Mouse (Mus musculus): ENCODE data around the gene Brsk1. TPM values are rescaled to one million over a fixed set of nuclear protein-coding genes. Genes with fewer than 3 reads are reported as not detected.

Brsk1 gene
- polyA plus RNA-seq, 1 experiment from 2014 or later: 2.1 TPM

- no peaks in the 10 kb centered on the region for H3K4me1 ChIP-seq (ENCODE audit: control insufficient read depth, insufficient read depth, low read length)
- ATAC-seq (replicated peaks; ENCODE audit: insufficient number of reproducible peaks, low FRiP score, low TSS enrichment, low read depth) (no peak), DNase-seq (ENCODE audit: low spot score) (peak; percentile 33)
- peaks cover 7% of the 10 kb centered on the region for H3K36me3 ChIP-seq (replicated peaks; ENCODE audit: control insufficient read depth, insufficient read depth, low read depth, low read length)
- H3K9ac ChIP-seq (replicated peaks; ENCODE audit: low read length): peak overlapping the region; percentile 92
- WGBS: 10% methylated on average over 4 of the region's 4 CpGs
- H3K9me3 ChIP-seq (replicated peaks; ENCODE audit: control insufficient read depth, low read length): no peaks in the 10 kb centered on the region
- H3K4me2 ChIP-seq (ENCODE audit: low read depth, low read length): peak overlapping the region; percentile 88
- H3K27me3 ChIP-seq (ENCODE audit: control insufficient read depth, insufficient read depth, low read length): no peaks in the 10 kb centered on the region
- peak overlapping the region; percentile 81; the same call in 1 of the 2 replicates for H3K27ac ChIP-seq (replicated peaks; ENCODE audit: low read depth, low read length)
- peak overlapping the region; percentile 81 for H3K4me3 ChIP-seq (ENCODE audit: low read depth, low read length)
Observed at GRCm38 (mm10) chr7:4741151-4741550, 50.7 kb downstream of the Brsk1 start.

GRCm38 (mm10) chr7:4741672-4742481 is 51.5 kb downstream of the Brsk1 start:
- Histone ChIP-seq H3K9me3 (replicated peaks; ENCODE audit: control insufficient read depth, low read length) (no peaks in the 10 kb centered on the region), H3K4me1 (ENCODE audit: control insufficient read depth, insufficient read depth, low read length) (no peaks in the 10 kb centered on the region), H3K9ac (replicated peaks; ENCODE audit: low read length) (no peak overlapping the region), H3K4me3 (ENCODE audit: low read depth, low read length) (0 out of 2 replicates have a peak overlapping the region, but pooled peaks have one; percentile 6), H3K36me3 (replicated peaks; ENCODE audit: control insufficient read depth, insufficient read depth, low read depth, low read length) (peaks cover 8% of the 10 kb centered on the region), H3K27me3 (ENCODE audit: control insufficient read depth, insufficient read depth, low read length) (no peaks in the 10 kb centered on the region), H3K4me2 (ENCODE audit: low read depth, low read length) (no peak overlapping the region), H3K27ac (replicated peaks; ENCODE audit: low read depth, low read length) (no peak overlapping the region)
- 84% methylated on average over 21 of the region's 21 CpGs for WGBS
- DNase-seq (ENCODE audit: low spot score): no peak
- ATAC-seq (replicated peaks; ENCODE audit: insufficient number of reproducible peaks, low FRiP score, low TSS enrichment, low read depth): no peak

GRCm38 (mm10) chr7:4742482-4742819 is 52.0 kb downstream of the Brsk1 start:
- no peak for DNase-seq (ENCODE audit: low spot score)
- Histone ChIP-seq H3K9me3 (replicated peaks; ENCODE audit: control insufficient read depth, low read length) (no peaks in the 10 kb centered on the region), H3K4me2 (ENCODE audit: low read depth, low read length) (no peak overlapping the region), H3K27ac (replicated peaks; ENCODE audit: low read depth, low read length) (no peak overlapping the region), H3K9ac (replicated peaks; ENCODE audit: low read length) (peak overlapping the region; percentile 9; the same call in 1 of the 2 replicates), H3K27me3 (ENCODE audit: control insufficient read depth, insufficient read depth, low read length) (no peaks in the 10 kb centered on the region), H3K4me3 (ENCODE audit: low read depth, low read length) (0 out of 2 replicates have a peak overlapping the region, but pooled peaks have one; percentile 6), H3K36me3 (replicated peaks; ENCODE audit: control insufficient read depth, insufficient read depth, low read depth, low read length) (peaks cover 8% of the 10 kb centered on the region), H3K4me1 (ENCODE audit: control insufficient read depth, insufficient read depth, low read length) (no peaks in the 10 kb centered on the region)
- ATAC-seq (replicated peaks; ENCODE audit: insufficient number of reproducible peaks, low FRiP score, low TSS enrichment, low read depth): no peak
- WGBS: 90% methylated on average over 6 of the region's 6 CpGs

GRCm38 (mm10) chr7:4743354-4743753 is 53.0 kb downstream of the Brsk1 start:
- 70% methylated on average over 2 of the region's 2 CpGs for WGBS
- no peak for DNase-seq (ENCODE audit: low spot score)
- Histone ChIP-seq H3K4me2 (ENCODE audit: low read depth, low read length) (no peak overlapping the region), H3K27ac (replicated peaks; ENCODE audit: low read depth, low read length) (no peak overlapping the region), H3K9me3 (replicated peaks; ENCODE audit: control insufficient read depth, low read length) (no peaks in the 10 kb centered on the region), H3K4me1 (ENCODE audit: control insufficient read depth, insufficient read depth, low read length) (no peaks in the 10 kb centered on the region), H3K36me3 (replicated peaks; ENCODE audit: control insufficient read depth, insufficient read depth, low read depth, low read length) (peaks cover 8% of the 10 kb centered on the region), H3K27me3 (ENCODE audit: control insufficient read depth, insufficient read depth, low read length) (no peaks in the 10 kb centered on the region), H3K4me3 (ENCODE audit: low read depth, low read length) (no peak overlapping the region), H3K9ac (replicated peaks; ENCODE audit: low read length) (no peak overlapping the region)
- no peak for ATAC-seq (replicated peaks; ENCODE audit: insufficient number of reproducible peaks, low FRiP score, low TSS enrichment, low read depth)

GRCm38 (mm10) chr7:4744886-4745285 is 54.5 kb downstream of the Brsk1 start:
- H3K4me3 ChIP-seq (ENCODE audit: low read depth, low read length): no peak overlapping the region
- no peaks in the 10 kb centered on the region for H3K27me3 ChIP-seq (ENCODE audit: control insufficient read depth, insufficient read depth, low read length)
- peaks cover 8% of the 10 kb centered on the region for H3K36me3 ChIP-seq (replicated peaks; ENCODE audit: control insufficient read depth, insufficient read depth, low read depth, low read length)
- ATAC-seq (replicated peaks; ENCODE audit: insufficient number of reproducible peaks, low FRiP score, low TSS enrichment, low read depth) (no peak), DNase-seq (ENCODE audit: low spot score) (no peak)
- no peaks in the 10 kb centered on the region for H3K9me3 ChIP-seq (replicated peaks; ENCODE audit: control insufficient read depth, low read length)
- WGBS: 94% methylated on average over 5 of the region's 6 CpGs
- no peak overlapping the region for H3K27ac ChIP-seq (replicated peaks; ENCODE audit: low read depth, low read length)
- H3K4me2 ChIP-seq (ENCODE audit: low read depth, low read length): no peak overlapping the region
- H3K9ac ChIP-seq (replicated peaks; ENCODE audit: low read length): no peak overlapping the region
- H3K4me1 ChIP-seq (ENCODE audit: control insufficient read depth, insufficient read depth, low read length): no peaks in the 10 kb centered on the region

- no peak overlapping the region for H3K4me3 ChIP-seq (ENCODE audit: low read depth, low read length)
Observed at GRCm38 (mm10) chr7:4746326-4746980, 56.0 kb downstream of the Brsk1 start.

GRCm38 (mm10) chr7:4747156-4747899 is 56.9 kb downstream of the Brsk1 start:
- Histone ChIP-seq H3K27me3 (ENCODE audit: control insufficient read depth, insufficient read depth, low read length) (no peaks in the 10 kb centered on the region), H3K36me3 (replicated peaks; ENCODE audit: control insufficient read depth, insufficient read depth, low read depth, low read length) (peaks cover 8% of the 10 kb centered on the region), H3K4me1 (ENCODE audit: control insufficient read depth, insufficient read depth, low read length) (no peaks in the 10 kb centered on the region), H3K27ac (replicated peaks; ENCODE audit: low read depth, low read length) (no peak overlapping the region), H3K4me3 (ENCODE audit: low read depth, low read length) (no peak overlapping the region), H3K4me2 (ENCODE audit: low read depth, low read length) (no peak overlapping the region), H3K9ac (replicated peaks; ENCODE audit: low read length) (no peak overlapping the region), H3K9me3 (replicated peaks; ENCODE audit: control insufficient read depth, low read length) (no peaks in the 10 kb centered on the region)
- 79% methylated on average over 9 of the region's 9 CpGs for WGBS
- ATAC-seq (replicated peaks; ENCODE audit: insufficient number of reproducible peaks, low FRiP score, low TSS enrichment, low read depth) (no peak), DNase-seq (ENCODE audit: low spot score) (no peak)

More at GRCm38 (mm10) chr7:4746326-4746980, 56.0 kb downstream of the Brsk1 start:
- H3K9ac ChIP-seq (replicated peaks; ENCODE audit: low read length): no peak overlapping the region
- H3K27me3 ChIP-seq (ENCODE audit: control insufficient read depth, insufficient read depth, low read length): no peaks in the 10 kb centered on the region
- no peak overlapping the region for H3K27ac ChIP-seq (replicated peaks; ENCODE audit: low read depth, low read length)
- H3K4me2 ChIP-seq (ENCODE audit: low read depth, low read length): no peak overlapping the region
- DNase-seq (ENCODE audit: low spot score): no peak
- H3K36me3 ChIP-seq (replicated peaks; ENCODE audit: control insufficient read depth, insufficient read depth, low read depth, low read length): peaks cover 8% of the 10 kb centered on the region
- no peak for ATAC-seq (replicated peaks; ENCODE audit: insufficient number of reproducible peaks, low FRiP score, low TSS enrichment, low read depth)
- no peaks in the 10 kb centered on the region for H3K9me3 ChIP-seq (replicated peaks; ENCODE audit: control insufficient read depth, low read length)
- H3K4me1 ChIP-seq (ENCODE audit: control insufficient read depth, insufficient read depth, low read length): no peaks in the 10 kb centered on the region
- 83% methylated on average over 22 of the region's 22 CpGs for WGBS
